Mouse (Mus musculus) midbrain, embryonic 13.5 days (tissue): ENCODE data around the gene A530032D15Rik. TPM values are rescaled to one million over a fixed set of nuclear protein-coding genes. Genes with fewer than 3 reads are reported as not detected.
"Not testable (repeated sequence)": the region's sequence is repeated elsewhere in the genome, so short reads cannot be mapped to it uniquely, and the experiment has no call there.

Experiments used
- ATAC-seq: fragments of 200-750 bp; cut with Nextera tagmentation; 2 replicates; pipeline ENCODE4 v1.8.0; 2017; ENCODE audit warnings: mild to moderate bottlenecking, moderate TSS enrichment, moderate library complexity
- H3K27ac ChIP-seq: fragments of 300-500 bp; sonication (generic); 2 replicates; pipeline ENCODE4 v1.5.1; 2015; ENCODE audit warnings: inconsistent platforms, mild to moderate bottlenecking, moderate library complexity
- H3K27me3 ChIP-seq: fragments of 300-500 bp; sonication (generic); 2 replicates; pipeline ENCODE4 v1.6.1; 2015; ENCODE audit warnings: mild to moderate bottlenecking, inconsistent platforms
- H3K36me3 ChIP-seq: fragments of 300-500 bp; sonication (generic); 2 replicates; pipeline ENCODE4 v1.6.1; 2015; ENCODE audit warnings: mild to moderate bottlenecking, inconsistent platforms
- H3K4me1 ChIP-seq: fragments of 300-500 bp; sonication (generic); replicated peaks from 2 replicates; pipeline ENCODE4 v1.6.1; 2015; ENCODE audit warnings: inconsistent platforms
- H3K4me2 ChIP-seq: fragments of 300-500 bp; sonication (generic); replicated peaks from 2 replicates; pipeline ENCODE4 v1.6.1; 2015; ENCODE audit warnings: moderate library complexity, mild to moderate bottlenecking, inconsistent platforms
- H3K4me3 ChIP-seq: fragments of 300-500 bp; sonication (generic); replicated peaks from 2 replicates; pipeline ENCODE4 v1.5.1; 2015; ENCODE audit warnings: mild to moderate bottlenecking, inconsistent platforms
- H3K9ac ChIP-seq: fragments of 300-500 bp; sonication (generic); replicated peaks from 2 replicates; pipeline ENCODE4 v1.6.1; 2015; ENCODE audit warnings: mild to moderate bottlenecking, inconsistent platforms
- H3K9me3 ChIP-seq: fragments of 300-500 bp; sonication (generic); 2 replicates; pipeline ENCODE4 v1.6.1; 2016; ENCODE audit warnings: mild to moderate bottlenecking, inconsistent platforms
- WGBS: fragments of 180-500 bp; shearing (Covaris S2); methylation state at CpG from one replicate; pipeline ENCODE4 v1.1.7; 2015; 5-methylcytosine and 5-hydroxymethylcytosine counted together
- polyA plus RNA-seq: library from polyadenylated mRNA; unstranded; fragments of >200 nt; fragmentation: Nextera tagmentation; extraction: Ambion mirVana; gene quantifications from 2 replicates; pipeline ENCODE4 v1.2.1, GENCODE M21; 2015

A530032D15Rik gene
- polyA plus RNA-seq = not detected in 2 replicates

DNA sequence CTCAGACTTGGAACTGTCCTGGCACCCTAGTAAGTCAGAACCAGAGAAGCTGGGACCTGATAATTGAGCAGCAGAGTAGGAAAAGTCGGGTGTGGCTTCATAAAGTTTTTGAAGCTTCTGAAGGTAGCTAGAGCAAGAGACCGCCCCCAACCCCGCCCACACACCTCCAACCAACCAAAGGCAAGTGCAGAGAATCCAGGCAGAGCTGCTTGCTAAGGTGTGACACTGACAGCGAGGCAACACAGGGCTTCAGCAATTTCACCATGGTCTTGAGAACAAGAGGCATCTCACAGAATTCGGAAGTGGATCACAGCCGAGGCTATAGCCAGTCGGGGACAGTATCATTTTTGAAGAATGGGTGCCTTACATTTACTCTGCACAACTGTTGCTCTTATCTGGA lies at the start of gene A530032D15Rik:
TSS of gene A530032D15Rik (minus strand) at position 101 of the 400 bp plus-strand sequence.
- not testable (repeated sequence) for ATAC-seq, H3K4me1 ChIP-seq, H3K9me3 ChIP-seq, H3K4me3 ChIP-seq, H3K27me3 ChIP-seq, H3K27ac ChIP-seq, H3K4me2 ChIP-seq, H3K36me3 ChIP-seq, H3K9ac ChIP-seq
- whole genome bisulfite sequencing = 100% methylated on average over 1 of the region's 7 CpGs

DNA sequence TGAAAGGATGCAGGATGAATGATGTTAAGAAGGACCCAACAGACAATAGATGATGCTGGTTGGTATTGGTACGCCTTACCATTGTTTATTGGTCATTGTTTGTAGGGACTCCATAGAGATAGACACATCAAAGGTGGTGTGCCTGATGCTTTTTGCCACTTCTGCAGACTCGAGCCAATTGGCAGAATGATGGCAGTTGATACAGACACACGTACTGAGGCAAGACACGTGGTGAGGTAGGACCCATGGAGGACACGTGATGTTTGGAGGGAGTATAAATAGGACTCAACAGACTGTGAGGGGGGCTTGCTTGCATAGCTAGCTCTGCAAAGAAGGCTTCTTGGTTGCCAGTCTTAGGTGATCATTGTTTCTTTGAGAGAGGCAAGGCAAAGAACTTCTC lies 45.5 kb upstream of the A530032D15Rik start:
- H3K36me3 ChIP-seq, ATAC-seq, H3K4me2 ChIP-seq, H3K27me3 ChIP-seq, H3K9ac ChIP-seq, H3K4me3 ChIP-seq, H3K9me3 ChIP-seq, H3K27ac ChIP-seq, H3K4me1 ChIP-seq: not testable (repeated sequence)
- 85% methylated on average over 4 of the region's 5 CpGs for WGBS

DNA sequence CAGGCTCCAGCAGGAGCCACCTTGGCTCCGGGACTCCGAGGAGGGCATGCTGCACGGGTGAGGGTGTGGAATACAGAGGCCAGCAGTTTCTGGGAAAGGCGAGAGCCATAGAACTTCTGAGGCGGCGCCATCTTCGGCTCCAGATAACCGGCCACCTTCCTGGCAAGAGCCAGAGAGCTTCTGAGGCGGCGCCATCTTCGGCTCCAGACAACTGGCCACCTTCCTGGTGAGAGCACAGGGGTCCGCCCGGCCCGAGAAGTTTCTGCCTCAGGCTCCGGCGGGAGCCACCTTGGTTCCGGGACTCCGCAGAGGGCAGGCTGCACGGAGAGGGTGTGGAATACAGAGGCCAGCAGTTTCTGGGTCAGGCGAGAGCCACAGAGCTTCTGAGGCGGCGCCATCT lies 24.0 kb upstream of the A530032D15Rik start:
- H3K4me1 ChIP-seq, H3K27ac ChIP-seq, ATAC-seq, H3K4me3 ChIP-seq, H3K36me3 ChIP-seq, H3K9me3 ChIP-seq, H3K4me2 ChIP-seq, H3K27me3 ChIP-seq, H3K9ac ChIP-seq: not testable (repeated sequence)
- 90% methylated on average over 22 of the region's 22 CpGs for WGBS

DNA sequence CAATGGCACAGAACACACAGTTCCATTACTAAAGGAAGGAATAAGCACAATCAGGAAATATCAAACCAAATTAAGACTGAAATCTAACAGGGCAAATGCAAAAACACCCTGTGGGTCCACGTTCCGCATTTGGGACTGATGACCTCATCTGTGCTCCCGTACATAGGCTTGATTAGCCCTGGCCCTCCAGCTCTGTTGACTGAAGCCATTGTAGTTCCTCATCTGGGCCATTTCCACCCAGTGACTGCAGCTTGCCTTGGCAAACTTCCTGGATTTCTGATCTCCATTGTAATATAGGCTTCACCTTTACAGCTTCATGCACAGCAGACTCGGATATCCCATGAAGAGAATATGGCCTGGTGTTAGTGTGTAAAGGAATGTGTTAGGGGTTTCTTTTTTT lies 12.2 kb upstream of the A530032D15Rik start:
- 89% methylated on average over 4 of the region's 4 CpGs for WGBS
- not testable (repeated sequence) for H3K9ac ChIP-seq, H3K27ac ChIP-seq, H3K4me1 ChIP-seq, H3K4me3 ChIP-seq, H3K9me3 ChIP-seq, H3K36me3 ChIP-seq, H3K27me3 ChIP-seq, H3K4me2 ChIP-seq, ATAC-seq

DNA sequence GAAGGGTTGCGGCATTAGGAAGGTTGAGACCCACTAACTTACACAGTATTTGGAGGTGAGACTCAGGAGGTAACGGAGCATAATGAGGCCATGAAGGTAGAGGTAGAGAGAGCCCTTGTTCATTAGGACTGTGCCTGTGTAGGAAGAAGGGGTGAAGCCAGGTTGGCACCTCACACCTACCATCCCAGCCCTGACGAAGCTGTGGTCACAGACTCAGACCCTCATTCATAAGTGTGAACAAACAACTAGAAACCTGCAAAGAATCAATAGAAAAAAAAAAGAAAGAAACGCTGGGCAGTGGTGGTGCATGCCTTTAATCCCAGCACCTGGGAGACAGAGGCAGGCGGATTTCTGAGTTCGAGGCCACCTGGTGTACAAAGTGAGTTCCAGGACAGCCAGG lies 8.7 kb upstream of the A530032D15Rik start:
- ATAC-seq, H3K9me3 ChIP-seq, H3K36me3 ChIP-seq, H3K4me1 ChIP-seq, H3K4me3 ChIP-seq, H3K27me3 ChIP-seq, H3K4me2 ChIP-seq, H3K27ac ChIP-seq, H3K9ac ChIP-seq: not testable (repeated sequence)
- WGBS = 81% methylated on average over 5 of the region's 6 CpGs

DNA sequence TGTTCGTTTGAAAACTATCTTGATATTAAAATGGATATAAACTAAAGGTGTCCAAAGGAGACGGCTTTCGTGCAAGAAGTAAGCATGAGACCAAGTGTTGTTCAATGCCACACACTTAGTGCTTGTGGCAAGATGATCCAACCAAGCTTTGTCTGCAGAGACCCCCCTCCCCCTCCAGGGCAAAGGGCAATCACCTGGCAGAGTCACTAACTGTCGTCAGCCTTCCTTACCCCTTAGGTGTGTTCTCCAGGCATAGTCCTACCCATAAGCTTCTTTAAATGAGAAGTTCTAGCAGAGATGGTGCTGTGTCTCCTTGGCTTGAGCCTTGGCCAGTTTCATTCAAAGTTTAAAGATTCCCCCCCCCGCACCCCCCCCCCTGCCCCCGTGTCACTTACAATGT lies 7.9 kb upstream of the A530032D15Rik start:
- not testable (repeated sequence) for H3K9ac ChIP-seq, H3K4me3 ChIP-seq, H3K27me3 ChIP-seq, ATAC-seq, H3K4me2 ChIP-seq, H3K4me1 ChIP-seq, H3K27ac ChIP-seq, H3K9me3 ChIP-seq, H3K36me3 ChIP-seq
- 77% methylated on average over 5 of the region's 6 CpGs for WGBS

DNA sequence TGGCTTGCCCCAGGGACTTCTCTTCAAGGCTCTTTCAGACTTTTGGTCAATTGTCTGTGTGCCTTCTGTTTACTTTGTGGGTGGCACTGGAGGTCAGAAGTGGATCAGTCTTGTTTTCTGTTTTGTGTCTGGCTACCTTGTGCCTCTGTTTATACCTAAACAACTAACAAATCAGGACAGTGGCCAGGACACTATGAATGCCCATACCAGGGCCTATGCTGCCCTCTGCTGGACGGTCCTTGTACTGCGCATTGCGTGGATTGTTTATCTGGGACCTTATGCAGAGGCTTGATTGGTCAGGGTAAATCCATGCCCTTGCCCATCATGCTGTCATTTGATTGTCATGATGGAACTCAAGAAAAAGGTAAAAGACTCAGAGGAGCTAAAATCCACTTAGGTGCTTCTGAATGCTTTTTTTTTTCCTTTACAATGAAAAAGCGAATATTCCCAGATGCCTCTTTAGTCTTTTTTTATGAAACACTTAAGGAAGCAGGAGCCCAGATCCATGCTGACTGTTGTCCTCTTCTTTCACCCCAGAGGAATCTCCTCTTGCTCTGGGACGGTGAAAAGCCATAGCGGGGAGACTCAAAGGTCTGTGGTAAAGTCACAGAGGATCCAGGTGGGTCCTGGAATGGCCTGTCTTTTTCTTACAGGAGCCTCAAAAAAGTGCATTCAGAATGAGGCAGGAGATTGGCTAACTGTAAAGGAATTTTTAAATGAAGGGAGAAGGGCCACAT lies 5.2 kb upstream of the A530032D15Rik start:
- H3K36me3 ChIP-seq, H3K4me1 ChIP-seq, ATAC-seq, H3K9me3 ChIP-seq, H3K4me3 ChIP-seq, H3K27ac ChIP-seq, H3K4me2 ChIP-seq, H3K9ac ChIP-seq, H3K27me3 ChIP-seq: not testable (repeated sequence)
- WGBS = 52% methylated on average over 6 of the region's 6 CpGs

DNA sequence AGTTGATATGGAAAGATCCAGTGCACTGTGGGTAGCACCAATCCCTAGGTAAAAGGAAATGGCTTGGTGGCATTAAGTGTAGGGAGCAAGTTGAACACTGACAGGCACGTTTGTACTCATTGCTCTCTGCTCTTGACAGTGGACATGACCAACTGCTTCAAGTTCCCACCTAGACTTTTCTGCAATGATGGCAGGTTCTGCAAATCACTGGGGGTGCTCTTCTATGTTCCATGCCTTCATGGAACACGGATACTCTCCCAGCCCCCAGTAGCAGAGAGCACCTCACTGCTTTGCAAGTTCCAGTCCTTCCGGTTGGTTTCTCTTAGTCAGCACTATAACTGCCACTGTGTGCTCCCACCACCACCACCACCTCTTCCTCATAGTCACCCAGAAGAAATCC lies 4.4 kb upstream of the A530032D15Rik start:
- H3K9ac ChIP-seq, H3K4me2 ChIP-seq, H3K9me3 ChIP-seq, H3K27ac ChIP-seq, H3K27me3 ChIP-seq, H3K4me1 ChIP-seq, H3K36me3 ChIP-seq, H3K4me3 ChIP-seq: not testable (repeated sequence)
- ATAC-seq = 0 out of 2 replicates have a peak, but pooled peaks have one; percentile 56
- 83% methylated on average over 3 of the region's 3 CpGs for WGBS

DNA sequence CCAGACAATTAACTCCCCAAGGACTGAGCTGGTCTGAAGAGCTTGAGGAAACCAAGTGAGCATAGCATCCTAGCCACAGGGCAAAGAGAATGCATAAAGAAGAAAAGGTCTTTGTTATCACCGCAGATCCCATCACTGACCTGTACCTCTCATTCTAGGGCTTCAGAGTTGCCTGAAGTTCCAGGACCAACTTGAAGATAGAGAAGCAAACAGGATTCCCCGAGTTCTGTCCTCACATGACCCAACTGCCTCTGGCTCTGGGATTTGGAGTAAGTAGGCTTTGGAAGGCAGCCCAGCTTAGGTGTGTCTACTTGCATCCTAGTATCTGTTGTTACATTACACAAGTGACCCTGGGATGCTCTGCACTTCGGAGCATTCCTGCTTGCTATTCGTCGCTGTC lies 3.2 kb upstream of the A530032D15Rik start:
- not testable (repeated sequence) for H3K4me2 ChIP-seq, H3K9ac ChIP-seq, H3K36me3 ChIP-seq, H3K27me3 ChIP-seq, H3K4me3 ChIP-seq, ATAC-seq, H3K9me3 ChIP-seq, H3K27ac ChIP-seq, H3K4me1 ChIP-seq
- 73% methylated on average over 2 of the region's 5 CpGs for WGBS

DNA sequence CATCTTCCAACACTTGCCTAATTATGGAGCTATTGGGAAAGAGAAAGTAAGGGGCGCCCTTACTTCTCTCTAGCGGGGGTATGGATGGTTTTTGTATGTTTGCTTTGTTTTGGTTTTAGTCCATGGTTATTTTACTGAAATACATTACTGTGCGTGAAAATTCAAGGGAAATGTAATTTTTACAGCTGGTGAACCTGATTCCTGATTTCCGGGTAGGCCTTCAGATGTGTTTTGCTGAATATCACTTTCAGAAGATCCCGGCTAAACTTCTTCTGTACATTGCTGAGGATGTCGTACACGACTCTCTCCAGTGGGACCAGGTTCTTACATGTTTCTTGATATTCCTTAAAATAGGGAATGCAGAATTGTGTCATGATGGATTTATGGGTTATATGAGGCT lies 2.6 kb upstream of the A530032D15Rik start:
- not testable (repeated sequence) for H3K4me3 ChIP-seq, H3K4me2 ChIP-seq, H3K4me1 ChIP-seq, H3K27ac ChIP-seq, H3K9me3 ChIP-seq, H3K9ac ChIP-seq, H3K27me3 ChIP-seq, ATAC-seq, H3K36me3 ChIP-seq
- 90% methylated on average over 7 of the region's 7 CpGs for WGBS

DNA sequence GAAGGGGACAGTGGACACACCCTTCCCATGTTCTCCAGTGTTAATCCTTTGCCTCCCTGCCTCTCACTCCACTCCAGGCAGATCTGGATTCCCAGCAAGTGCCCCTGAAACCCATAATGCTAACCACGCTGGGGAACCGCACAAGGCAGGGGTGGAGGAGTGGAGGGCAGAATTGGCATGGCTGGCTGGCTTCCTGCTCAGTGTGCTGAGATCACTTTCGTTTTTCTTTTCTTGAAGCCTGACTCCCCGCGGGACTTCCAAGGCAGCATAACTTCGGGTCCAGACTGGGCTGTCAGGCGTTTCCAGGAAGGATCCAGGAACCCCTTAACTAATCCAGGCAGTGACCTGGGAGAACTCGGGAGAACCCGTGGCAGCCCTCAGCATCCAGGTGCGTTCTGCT lies 1.9 kb upstream of the A530032D15Rik start:
- WGBS = 73% methylated on average over 10 of the region's 10 CpGs
- H3K9me3 ChIP-seq, H3K9ac ChIP-seq, H3K36me3 ChIP-seq, H3K4me3 ChIP-seq, H3K27ac ChIP-seq, H3K27me3 ChIP-seq, ATAC-seq, H3K4me2 ChIP-seq, H3K4me1 ChIP-seq: not testable (repeated sequence)

DNA sequence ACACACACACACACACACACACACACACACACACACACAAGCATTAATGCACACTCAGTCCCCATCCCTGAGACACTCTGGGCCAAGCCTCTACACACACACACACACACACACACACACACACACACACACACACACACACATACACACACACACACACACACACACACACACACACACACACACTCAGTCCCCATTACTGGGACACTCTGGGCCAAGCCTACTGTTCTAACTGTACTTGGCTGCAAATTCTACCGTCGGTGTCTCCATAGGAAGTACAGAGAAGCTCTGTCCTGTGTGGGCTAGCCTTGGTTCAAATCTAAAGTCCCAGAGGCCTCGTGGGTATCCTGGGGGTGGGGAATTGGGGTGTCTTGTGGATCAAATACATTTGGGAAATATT lies 1.2 kb upstream of the A530032D15Rik start:
- not testable (repeated sequence) for H3K9me3 ChIP-seq, H3K9ac ChIP-seq, H3K36me3 ChIP-seq, H3K27me3 ChIP-seq, H3K4me3 ChIP-seq, H3K27ac ChIP-seq, H3K4me2 ChIP-seq, H3K4me1 ChIP-seq, ATAC-seq
- WGBS = 83% methylated on average over 3 of the region's 3 CpGs

DNA sequence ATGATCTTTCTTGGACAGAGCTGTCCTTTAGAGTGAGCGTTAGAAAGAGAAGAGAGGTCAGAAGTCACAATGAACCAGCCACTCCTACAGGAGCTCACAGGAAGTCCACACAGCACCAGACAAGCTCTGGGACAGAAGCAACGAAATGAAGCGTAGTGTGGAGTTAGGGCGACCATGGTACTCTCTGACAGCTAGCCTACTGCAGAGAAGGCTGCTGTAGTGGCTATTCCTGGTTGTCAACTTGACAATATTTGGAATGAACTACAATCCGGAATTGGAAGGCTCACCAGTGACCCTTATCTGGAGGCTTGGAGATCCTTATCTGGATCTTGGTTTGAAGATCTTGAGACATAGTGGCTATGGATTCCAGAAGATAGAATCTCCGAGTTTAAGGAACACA lies 3.6 kb downstream of the A530032D15Rik start:
- not testable (repeated sequence) for ATAC-seq, H3K27me3 ChIP-seq, H3K4me2 ChIP-seq, H3K36me3 ChIP-seq, H3K4me3 ChIP-seq, H3K9me3 ChIP-seq, H3K27ac ChIP-seq, H3K9ac ChIP-seq, H3K4me1 ChIP-seq
- 67% methylated on average over 5 of the region's 6 CpGs for WGBS
